9 mouse cellular contexts compared by ENCODE assay signal in the genomic region with DNA sequence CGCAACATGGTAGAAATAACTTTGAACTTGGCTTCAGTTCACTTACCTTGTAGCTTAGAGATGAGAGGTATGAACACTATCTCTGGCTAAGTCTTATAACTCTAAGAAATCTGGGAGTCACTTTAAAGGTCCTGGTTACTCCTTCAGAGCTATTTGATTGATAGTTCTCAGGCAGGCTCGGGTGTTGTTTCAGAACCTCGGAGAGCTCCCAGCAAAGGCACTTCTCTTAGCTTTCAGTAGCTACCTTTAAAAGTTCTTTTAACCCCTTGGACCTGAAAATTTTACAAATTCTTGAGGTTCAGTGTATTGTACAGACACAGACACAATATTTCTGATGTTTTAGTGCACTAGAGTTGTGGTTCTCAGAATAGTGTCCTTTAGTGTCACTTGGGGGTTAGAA. TPM values are rescaled to one million over a fixed set of nuclear protein-coding genes. Genes with fewer than 3 reads are reported as not detected.
A peak's percentile ranks its signal among the peaks of the same experiment; 100 is the strongest.
DNase-seq lines count a peak whose midpoint lies in the region; ATAC-seq lines count a peak whose summit lies in the region.
"Had no signal": no experiment of that assay in that cellular context is flagged by ENCODE, and none has a peak within 500 bp of the region (broad histone marks: within the 10 kb centered on the region; RNA-seq: fewer than 3 reads in every experiment).

No protein-coding gene starts in this region.

- H3K36me3 ChIP-seq in heart, embryonic 11.5 days (ENCODE audit: control insufficient read depth, insufficient read depth, low read length): no peaks in the 10 kb centered on the region
- H3K36me3 ChIP-seq: hindbrain, embryonic 15.5 days had no signal

- ATAC-seq in heart, embryonic 11.5 days (replicated peaks; ENCODE audit: insufficient number of reproducible peaks, low FRiP score, low TSS enrichment): no peak

- intact Hi-C loops in heart, postnatal 10 days (cut with DNase I): no loop called here

- DNase-seq in heart, postnatal 10 days: peak; percentile 49 to 65
- peak; percentile 19 for DNase-seq in CD4-positive helper T cell, adult 2 months (ENCODE audit: low read depth, low spot score)
- peak; percentile 65 for DNase-seq in embryo, embryonic 10.5 days (ENCODE audit: low spot score)
- DNase-seq in lung, postnatal 10 days: peak; percentile 60
- no peak for DNase-seq in cerebellum, adult 9-11 months
- DNase-seq in layer of hippocampus, postnatal 36 days: no peak
- no peak for DNase-seq in cerebellum, postnatal 4 days (ENCODE audit: low spot score in 2 of 2)

- no peak overlapping the region for H3K27ac ChIP-seq in heart, embryonic 11.5 days (ENCODE audit: low read depth, low read length)
- H3K27ac ChIP-seq: hindbrain, embryonic 15.5 days had no signal

- no peaks in the 10 kb centered on the region for H3K4me1 ChIP-seq in heart, embryonic 11.5 days (ENCODE audit: control insufficient read depth, insufficient read depth, low read length)

- WGBS in heart, embryonic 11.5 days (ENCODE audit: insufficient replicate concordance): 48% methylated on average over 3 of the region's 3 CpGs

- no peak overlapping the region for H3K4me2 ChIP-seq in heart, embryonic 11.5 days
- H3K4me2 ChIP-seq: hindbrain, embryonic 15.5 days had no signal

- no peak overlapping the region for H3K4me3 ChIP-seq in heart, embryonic 11.5 days (ENCODE audit: low read depth, low read length)
- H3K4me3 ChIP-seq: hindbrain, embryonic 15.5 days had no signal

- no peaks in the 10 kb centered on the region for H3K9me3 ChIP-seq in heart, embryonic 11.5 days (replicated peaks; ENCODE audit: control insufficient read depth, low read length)
- H3K9me3 ChIP-seq: hindbrain, embryonic 15.5 days had no signal

- H3K27me3 ChIP-seq in heart, embryonic 11.5 days (ENCODE audit: control insufficient read depth, insufficient read depth, low read length): no peaks in the 10 kb centered on the region
- H3K27me3 ChIP-seq: hindbrain, embryonic 15.5 days had no signal

- no peak overlapping the region for H3K9ac ChIP-seq in heart, embryonic 11.5 days (ENCODE audit: low read depth, low read length)
- H3K9ac ChIP-seq: hindbrain, embryonic 15.5 days had no signal

RNA-seq across cellular contexts. Expression of a gene that starts 52.3 kb away (rescaled TPM):
- total RNA-seq in heart, postnatal 10 days (2021): 10 to 100 TPM; 19.4 to 21.7 TPM
- 6.5 and 8.2 TPM in 2 replicates for polyA plus RNA-seq in heart, embryonic 11.5 days (2014; fragmentation: Nextera tagmentation; extraction: Ambion mirVana)
- 10 to 100 TPM; 51.8 to 53.9 TPM for total RNA-seq in layer of hippocampus, postnatal 36 days (2021)

Comparison
In these comparisons a context has a peak if more than half of its experiments do, and no peak if none do; other contexts are left out.
1. DNase-seq: peak in heart, postnatal 10 days (2 of 2), CD4-positive helper T cell, adult 2 months (single experiment), embryo, embryonic 10.5 days (single experiment) and lung, postnatal 10 days (single experiment); none in cerebellum, adult 9-11 months (single experiment), layer of hippocampus, postnatal 36 days (0 of 2) and cerebellum, postnatal 4 days (0 of 2).